ENCODE assay signal across 8 mouse cellular contexts in genomic region chr7:79520222-79520710, GRCm38 (mm10). TPM values are rescaled to one million over a fixed set of nuclear protein-coding genes. Genes with fewer than 3 reads are reported as not detected.
DNase-seq lines count a peak whose midpoint lies in the region; ATAC-seq and TF ChIP-seq lines count a peak whose summit lies in the region.

No protein-coding gene starts in this region.

- no peaks in the 10 kb centered on the region for H3K27me3 ChIP-seq in forebrain, embryonic 16.5 days (replicated peaks; ENCODE audit: control insufficient read depth, insufficient read depth, low read length)
- H3K27me3 ChIP-seq in hindbrain, postnatal 0 days (ENCODE audit: insufficient read depth, low read length): no peaks in the 10 kb centered on the region
- H3K27me3 ChIP-seq in midbrain, embryonic 16.5 days (ENCODE audit: control insufficient read depth, insufficient read depth, low read depth, low read length): 0 out of 2 replicates have a peak, but pooled peaks cover 2% of the 10 kb centered on the region

- H3K27ac ChIP-seq in forebrain, embryonic 16.5 days (ENCODE audit: low read length): peak overlapping the region; percentile 93
- H3K27ac ChIP-seq in hindbrain, postnatal 0 days: peak overlapping the region; percentile 97
- H3K27ac ChIP-seq in midbrain, embryonic 16.5 days (ENCODE audit: low read length): peak overlapping the region; percentile 83

- H3K4me3 ChIP-seq in forebrain, embryonic 16.5 days (replicated peaks; ENCODE audit: low read length): no peak overlapping the region
- H3K4me3 ChIP-seq in hindbrain, postnatal 0 days (ENCODE audit: low read length): no peak overlapping the region
- H3K4me3 ChIP-seq in midbrain, embryonic 16.5 days (ENCODE audit: low read depth, low read length): no peak overlapping the region

- H3K9me3 ChIP-seq in forebrain, embryonic 16.5 days (ENCODE audit: control insufficient read depth, low read length): no peaks in the 10 kb centered on the region
- no peaks in the 10 kb centered on the region for H3K9me3 ChIP-seq in hindbrain, postnatal 0 days (ENCODE audit: low read length)
- H3K9me3 ChIP-seq in midbrain, embryonic 16.5 days (replicated peaks; ENCODE audit: control insufficient read depth, low read length, poor library complexity, severe bottlenecking): no peaks in the 10 kb centered on the region

- 4% methylated on average over 2 of the region's 2 CpGs for WGBS in forebrain, embryonic 16.5 days
- WGBS in hindbrain, postnatal 0 days: 8% methylated on average over 2 of the region's 2 CpGs
- 16% methylated on average over 2 of the region's 2 CpGs for WGBS in midbrain, embryonic 16.5 days

- no peak for TF ChIP-seq CTCF in hindbrain, postnatal 0 days (IDR thresholded peaks at IDR 0.05; ENCODE audit: low read depth)

- DNase-seq in left cerebral cortex, postnatal 10 days (ENCODE audit: extremely low spot score in 1 of 2, low spot score in 2 of 2): peak; percentile 90 to 91
- DNase-seq in left cerebral cortex, adult 9 months (ENCODE audit: low spot score in 2 of 2): no peak
- peak; percentile 81 for DNase-seq in brain, adult 2 months (ENCODE audit: low read depth, low spot score)
- peak; percentile 92 for DNase-seq in hindbrain, postnatal 0 days (ENCODE audit: low spot score)
- no peak for DNase-seq in T-cell, adult 2 months (ENCODE audit: low spot score)

- ATAC-seq in forebrain, embryonic 16.5 days: peak; percentile 34
- peak; percentile 55 for ATAC-seq in hindbrain, postnatal 0 days
- ATAC-seq in midbrain, embryonic 16.5 days: peak; percentile 30
- ATAC-seq in activated CD4-positive, CD25-positive, alpha-beta regulatory T cell, adult 4 months: no peak

- intact Hi-C loops in left cerebral cortex, postnatal 10 days (cut with DNase I): no loop called here

- peaks cover 4% of the 10 kb centered on the region; the same call in 1 of the 2 replicates for H3K36me3 ChIP-seq in forebrain, embryonic 16.5 days (ENCODE audit: control insufficient read depth, insufficient read depth)
- H3K36me3 ChIP-seq in hindbrain, postnatal 0 days (ENCODE audit: insufficient read depth, low read length): peaks cover 8% of the 10 kb centered on the region; the same call in 1 of the 2 replicates
- H3K36me3 ChIP-seq in midbrain, embryonic 16.5 days (ENCODE audit: control insufficient read depth, insufficient read depth, low read length): no peaks in the 10 kb centered on the region

- peak overlapping the region; percentile 48 for H3K9ac ChIP-seq in forebrain, embryonic 16.5 days (replicated peaks; ENCODE audit: low read depth, low read length)
- no peak overlapping the region for H3K9ac ChIP-seq in hindbrain, postnatal 0 days (replicated peaks; ENCODE audit: low read length)
- H3K9ac ChIP-seq in midbrain, embryonic 16.5 days (ENCODE audit: low read depth, low read length): no peak overlapping the region

- H3K4me2 ChIP-seq in forebrain, embryonic 16.5 days (ENCODE audit: low read length): peak overlapping the region; percentile 28; the same call in 1 of the 2 replicates
- H3K4me2 ChIP-seq in hindbrain, postnatal 0 days (ENCODE audit: low read depth, low read length): no peak overlapping the region
- no peak overlapping the region for H3K4me2 ChIP-seq in midbrain, embryonic 16.5 days (ENCODE audit: low read length)

- peaks cover 95% of the 10 kb centered on the region for H3K4me1 ChIP-seq in forebrain, embryonic 16.5 days (replicated peaks; ENCODE audit: control insufficient read depth, insufficient read depth, low read length)
- H3K4me1 ChIP-seq in hindbrain, postnatal 0 days (ENCODE audit: insufficient read depth, low read length): peaks cover 52% of the 10 kb centered on the region
- peaks cover 48% of the 10 kb centered on the region for H3K4me1 ChIP-seq in midbrain, embryonic 16.5 days (ENCODE audit: control insufficient read depth, insufficient read depth, low read length)

RNA-seq across cellular contexts. Expression of gene Polg, which starts 54.1 kb away (rescaled TPM):
- 10 to 100 TPM; 85.9 to 88.7 TPM for total RNA-seq in left cerebral cortex, postnatal 10 days (2021)
- polyA plus RNA-seq in forebrain, embryonic 16.5 days (2015; fragmentation: Nextera tagmentation; extraction: Ambion mirVana): 29.5 and 34.6 TPM in 2 replicates
- 60.0 and 79.5 TPM in 2 replicates for total RNA-seq in hindbrain, postnatal 0 days (2014; rRNA removed)
- polyA plus RNA-seq in hindbrain, postnatal 0 days (2015; fragmentation: Nextera tagmentation; extraction: Ambion mirVana): 23.8 and 23.9 TPM in 2 replicates
- 19.7 and 22.0 TPM in 2 replicates for polyA plus RNA-seq in midbrain, embryonic 16.5 days (2015; fragmentation: Nextera tagmentation; extraction: Ambion mirVana)
- 10 to 100 TPM; 22.5 to 23.1 TPM for polyA plus RNA-seq in activated CD4-positive, CD25-positive, alpha-beta regulatory T cell, adult 4 months (2017; shearing (Covaris generic))

Comparison
In these comparisons a context has a peak if more than half of its experiments do, and no peak if none do; other contexts are left out.
1. DNase-seq: peak in left cerebral cortex, postnatal 10 days (2 of 2), brain, adult 2 months (single experiment) and hindbrain, postnatal 0 days (single experiment); none in left cerebral cortex, adult 9 months (0 of 2) and T-cell, adult 2 months (single experiment).
2. Peak in every context shown above with its lines, with median percentiles within 50 percentile points of each other: H3K27ac ChIP-seq.